Mouse (Mus musculus) forebrain, postnatal 0 days (tissue): ENCODE measurements around the gene Acss3. TPM values are rescaled to one million over a fixed set of nuclear protein-coding genes. Genes with fewer than 3 reads are reported as not detected.

Experiments
- ATAC-seq: fragments of 200-750 bp; cut with Nextera tagmentation; 2 replicates; pipeline ENCODE4 v1.8.0; 2017; ENCODE audit warnings: mild to moderate bottlenecking, moderate library complexity
- DNase-seq: peaks from one replicate; pipeline ENCODE4 v3.0.0-alpha.2; 2015
- H3K27ac ChIP-seq: fragments of 300-500 bp; sonication (generic); 2 replicates; pipeline ENCODE4 v1.5.1; 2014; ENCODE audit warnings: low read depth, mild to moderate bottlenecking, antibody characterized with exemption, low read length, moderate library complexity, mixed read lengths
- H3K27me3 ChIP-seq: fragments of 300-500 bp; sonication (generic); 2 replicates; pipeline ENCODE4 v1.6.1; 2014; ENCODE audit warnings: mild to moderate bottlenecking, low read length, mixed read lengths; ENCODE audit not compliant: insufficient read depth
- H3K36me3 ChIP-seq: fragments of 300-500 bp; sonication (generic); 2 replicates; pipeline ENCODE4 v1.6.1; 2014; ENCODE audit warnings: mild to moderate bottlenecking, moderate library complexity; ENCODE audit not compliant: insufficient read depth
- H3K4me1 ChIP-seq: fragments of 300-500 bp; sonication (generic); 2 replicates; pipeline ENCODE4 v1.6.1; 2014; ENCODE audit warnings: antibody characterized with exemption; ENCODE audit not compliant: insufficient read depth
- H3K4me2 ChIP-seq: fragments of 300-500 bp; sonication (generic); 2 replicates; pipeline ENCODE4 v1.6.1; 2014; ENCODE audit warnings: low read depth, mild to moderate bottlenecking, moderate library complexity
- H3K4me3 ChIP-seq: fragments of 300-500 bp; sonication (generic); 2 replicates; pipeline ENCODE4 v1.5.1; 2014; ENCODE audit warnings: low read depth, low read length, mixed read lengths
- H3K9ac ChIP-seq: fragments of 300-500 bp; sonication (generic); 2 replicates; pipeline ENCODE4 v1.6.1; 2014; ENCODE audit warnings: mild to moderate bottlenecking
- H3K9me3 ChIP-seq: fragments of 300-500 bp; sonication (generic); 2 replicates; pipeline ENCODE4 v1.6.1; 2016; ENCODE audit warnings: low read length
- CTCF ChIP-seq: sonication (generic); IDR thresholded peaks from 2 replicates; pipeline ENCODE4 v1.5.1; 2016; ENCODE audit warnings: antibody characterized with exemption, control low read depth, low read depth
- WGBS: fragments of 180-500 bp; shearing (Covaris S2); extraction: QIAGEN DNeasy Blood & Tissue Kit; methylation state at CpG from one replicate; pipeline ENCODE4 v1.1.7; 2014; 5-methylcytosine and 5-hydroxymethylcytosine counted together
- polyA plus RNA-seq: library from polyadenylated mRNA; unstranded; fragments of >200 nt; fragmentation: Nextera tagmentation; extraction: Ambion mirVana; gene quantifications from 2 replicates; pipeline ENCODE4 v1.2.1, GENCODE M21; 2015
- total RNA-seq: library from RNA; depleted of rRNA; stranded (reverse); fragments of >200 nt; gene quantifications from 2 replicates; pipeline ENCODE4 v1.2.3, GENCODE M21; 2014

Acss3 gene
- total and polyA plus RNA-seq, 2 experiments from 2014 or later = 0.57 to 2.2 TPM

- no peaks in the 10 kb centered on the region for H3K36me3 ChIP-seq
- DNase-seq (no peak), ATAC-seq (peak; percentile 5; the same call in 1 of the 2 replicates)
- no peak overlapping the region; the same call in 1 of the 2 replicates for H3K9ac ChIP-seq
- peak overlapping the region; percentile 44 for H3K4me2 ChIP-seq
- H3K9me3 ChIP-seq = no peaks in the 10 kb centered on the region
- 16% methylated on average over 9 of the region's 9 CpGs for WGBS
- H3K27ac ChIP-seq = no peak overlapping the region
- no peaks in the 10 kb centered on the region for H3K27me3 ChIP-seq
- TF ChIP-seq CTCF = no peak
- H3K4me1 ChIP-seq = no peaks in the 10 kb centered on the region
- H3K4me3 ChIP-seq = peak overlapping the region; percentile 27
These were observed 532 bp downstream of the Acss3 start for GRCm38 (mm10) chr10:107122744-107123528.

- WGBS = 98% methylated on average over 9 of the region's 9 CpGs
These were observed 2.2 kb downstream of the Acss3 start for GRCm38 (mm10) chr10:107121301-107121700.

GRCm38 (mm10) chr10:107119135-107119534 is 4.3 kb downstream of the Acss3 start:
- DNase-seq (no peak), ATAC-seq (no peak)
- Histone ChIP-seq H3K27ac (no peak overlapping the region), H3K4me3 (no peak overlapping the region), H3K36me3 (no peaks in the 10 kb centered on the region), H3K4me1 (no peaks in the 10 kb centered on the region), H3K9ac (no peak overlapping the region), H3K27me3 (no peaks in the 10 kb centered on the region), H3K9me3 (no peaks in the 10 kb centered on the region), H3K4me2 (no peak overlapping the region)
- 87% methylated on average over 2 of the region's 2 CpGs for WGBS
- TF ChIP-seq CTCF = no peak

More at GRCm38 (mm10) chr10:107121301-107121700, 2.2 kb downstream of the Acss3 start:
- no peaks in the 10 kb centered on the region for H3K36me3 ChIP-seq
- H3K27me3 ChIP-seq = no peaks in the 10 kb centered on the region
- no peak overlapping the region for H3K9ac ChIP-seq
- no peak overlapping the region for H3K4me3 ChIP-seq
- no peak overlapping the region for H3K4me2 ChIP-seq
- no peak overlapping the region for H3K27ac ChIP-seq
- TF ChIP-seq CTCF = no peak
- H3K4me1 ChIP-seq = no peaks in the 10 kb centered on the region
- DNase-seq = no peak
- ATAC-seq = no peak
- no peaks in the 10 kb centered on the region for H3K9me3 ChIP-seq

GRCm38 (mm10) chr10:107116709-107117267 is 6.7 kb downstream of the Acss3 start:
- Histone ChIP-seq H3K4me1 (no peaks in the 10 kb centered on the region), H3K9me3 (no peaks in the 10 kb centered on the region), H3K27me3 (no peaks in the 10 kb centered on the region), H3K4me2 (no peak overlapping the region), H3K36me3 (no peaks in the 10 kb centered on the region), H3K4me3 (no peak overlapping the region), H3K9ac (no peak overlapping the region), H3K27ac (no peak overlapping the region)
- ATAC-seq = no peak
- no peak for TF ChIP-seq CTCF
- DNase-seq = no peak
- 63% methylated on average over 4 of the region's 4 CpGs for WGBS

GRCm38 (mm10) chr10:107115930-107116642 is 7.4 kb downstream of the Acss3 start:
- Histone ChIP-seq H3K27me3 (no peaks in the 10 kb centered on the region), H3K4me1 (no peaks in the 10 kb centered on the region), H3K9ac (no peak overlapping the region), H3K27ac (no peak overlapping the region), H3K4me3 (no peak overlapping the region), H3K4me2 (no peak overlapping the region), H3K36me3 (no peaks in the 10 kb centered on the region), H3K9me3 (no peaks in the 10 kb centered on the region)
- ATAC-seq = peak; percentile 61; the same call in 1 of the 2 replicates
- WGBS = 2% methylated on average over 1 of the region's 1 CpGs
- no peak for TF ChIP-seq CTCF
- DNase-seq = peak; percentile 62

GRCm38 (mm10) chr10:107115121-107115520 is 8.3 kb downstream of the Acss3 start:
- TF ChIP-seq CTCF = no peak
- no peak for ATAC-seq
- Histone ChIP-seq H3K4me1 (no peaks in the 10 kb centered on the region), H3K27ac (no peak overlapping the region), H3K4me3 (no peak overlapping the region), H3K27me3 (no peaks in the 10 kb centered on the region), H3K4me2 (no peak overlapping the region), H3K9me3 (no peaks in the 10 kb centered on the region), H3K36me3 (no peaks in the 10 kb centered on the region), H3K9ac (no peak overlapping the region)
- WGBS = 50% methylated on average over 1 of the region's 1 CpGs
- no peak for DNase-seq

- DNase-seq (peak; percentile 42), ATAC-seq (peak; percentile 88)
- 28% methylated on average over 3 of the region's 3 CpGs for WGBS
- Histone ChIP-seq H3K4me2 (no peak overlapping the region), H3K9ac (no peak overlapping the region), H3K27ac (no peak overlapping the region), H3K4me1 (no peaks in the 10 kb centered on the region), H3K4me3 (no peak overlapping the region), H3K27me3 (no peaks in the 10 kb centered on the region), H3K9me3 (no peaks in the 10 kb centered on the region), H3K36me3 (no peaks in the 10 kb centered on the region)
- TF ChIP-seq CTCF = no peak
These were observed 29.0 kb downstream of the Acss3 start for GRCm38 (mm10) chr10:107094452-107094851.
